Mouse (Mus musculus) inflammation-experienced regulatory T-cells, adult 6 months (primary cell): ENCODE measurements around the gene Sesn1. TPM values are rescaled to one million over a fixed set of nuclear protein-coding genes. Genes with fewer than 3 reads are reported as not detected.
A peak's percentile ranks its signal among the peaks of the same experiment; 100 is the strongest.
"Not testable (repeated sequence)": the region's sequence is repeated elsewhere in the genome, so short reads cannot be mapped to it uniquely, and the experiment has no call there.

Experiments used
- ATAC-seq: one replicate; pipeline ENCODE4 v1.8.0; 2017
- polyA plus RNA-seq, 3 experiments: library from polyadenylated mRNA; unstranded; fragments of 100-300 nt; shearing (Covaris generic); gene quantifications; one replicate each; pipeline ENCODE4 v1.2.1; 2017

Sesn1 gene
- polyA plus RNA-seq, 3 experiments from 2014 or later, result 30.3 to 78.4 (median 64.1) TPM

DNA sequence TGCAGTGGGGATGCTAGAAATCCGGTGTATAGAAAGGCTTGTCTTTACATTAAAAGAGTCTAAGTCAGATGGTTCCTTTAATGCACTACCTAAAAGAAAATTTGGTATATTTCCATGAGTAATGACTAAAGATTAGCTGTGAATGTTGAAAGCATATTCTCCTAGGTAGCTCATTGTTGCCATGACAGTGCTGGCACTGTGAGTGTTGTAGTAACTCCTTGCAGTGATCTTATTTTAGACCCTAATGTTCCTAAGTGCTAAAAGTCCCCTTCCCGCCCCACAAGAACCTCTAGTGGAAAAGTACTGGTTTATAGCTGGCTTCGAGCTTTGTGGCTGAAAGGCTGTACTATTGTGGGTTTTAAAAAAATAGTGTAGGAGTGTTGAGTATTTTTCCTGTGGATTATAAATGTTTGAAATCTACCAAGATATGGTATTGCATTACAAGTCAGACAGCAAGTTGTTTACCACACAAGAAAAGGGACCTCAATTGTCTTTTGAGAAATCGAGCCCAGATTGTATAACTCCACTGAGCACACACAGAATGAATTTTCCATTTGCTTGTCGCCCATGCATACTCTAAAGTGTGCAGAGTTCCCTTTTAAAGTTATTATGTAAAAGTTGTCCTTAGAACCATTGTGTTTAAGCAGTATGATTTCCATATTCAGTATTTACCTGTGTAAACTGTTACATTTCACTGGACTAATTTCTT is 13.0 kb downstream of the Sesn1 start:
- ATAC-seq, result peak; percentile 41

DNA sequence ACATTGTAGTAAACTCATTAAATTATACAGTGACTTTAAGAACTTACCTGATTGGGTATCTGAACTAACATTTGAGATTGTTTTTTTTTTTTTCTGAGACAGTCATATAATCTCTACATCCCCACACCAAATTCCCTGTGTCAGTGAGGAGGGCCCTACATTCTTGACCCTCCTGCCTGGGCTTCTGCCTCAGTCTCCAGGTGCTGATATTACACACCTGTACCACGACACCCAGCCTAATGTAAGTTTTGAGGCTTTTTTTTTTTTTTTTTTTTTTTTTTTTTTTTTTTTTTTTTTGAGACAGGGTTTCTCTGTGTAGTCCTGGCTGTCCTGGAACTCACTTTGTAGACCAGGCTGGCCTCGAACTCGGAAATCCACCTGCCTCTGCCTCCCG is 13.5 kb downstream of the Sesn1 start:
- not testable (repeated sequence) for ATAC-seq

DNA sequence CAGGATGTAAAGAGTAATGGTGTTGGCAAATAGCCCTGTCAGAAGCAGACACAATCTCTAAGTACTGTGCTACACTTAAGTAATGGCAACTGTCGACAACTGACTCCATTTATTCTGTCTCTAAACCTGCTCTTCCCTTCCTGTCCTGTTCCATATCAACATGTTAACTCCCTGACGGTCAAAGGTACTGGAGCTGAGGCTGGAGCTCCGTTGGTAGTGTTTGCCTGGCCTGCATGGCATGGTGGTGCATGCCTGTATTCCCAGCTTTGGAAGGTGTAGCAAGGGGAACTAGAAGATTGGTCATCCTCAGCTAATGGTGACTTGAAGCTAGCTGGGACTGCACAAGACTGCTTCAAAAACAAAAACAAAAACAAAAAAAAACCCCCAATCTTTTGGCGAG is 14.2 kb downstream of the Sesn1 start:
- ATAC-seq, result no peak

DNA sequence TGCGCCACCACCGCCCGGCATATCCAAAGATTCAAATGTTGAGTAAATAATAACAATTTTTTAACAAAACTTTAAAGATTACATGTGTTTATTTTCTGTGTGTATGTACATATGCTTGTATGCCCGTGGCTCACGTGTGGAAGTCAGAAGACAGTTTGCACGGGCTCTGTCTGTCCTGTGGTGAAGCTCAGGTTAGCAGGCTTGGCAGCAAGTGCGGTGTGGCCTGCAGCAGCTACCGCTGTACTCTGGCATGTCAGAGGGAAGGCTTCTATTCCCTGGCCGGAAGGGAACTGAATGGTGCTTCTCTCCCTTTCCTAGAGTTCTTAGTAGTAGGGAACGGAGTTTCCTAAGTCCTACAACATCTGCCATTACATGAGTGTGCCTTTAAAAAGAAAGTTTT is 15.3 kb downstream of the Sesn1 start:
- ATAC-seq, result no peak

DNA sequence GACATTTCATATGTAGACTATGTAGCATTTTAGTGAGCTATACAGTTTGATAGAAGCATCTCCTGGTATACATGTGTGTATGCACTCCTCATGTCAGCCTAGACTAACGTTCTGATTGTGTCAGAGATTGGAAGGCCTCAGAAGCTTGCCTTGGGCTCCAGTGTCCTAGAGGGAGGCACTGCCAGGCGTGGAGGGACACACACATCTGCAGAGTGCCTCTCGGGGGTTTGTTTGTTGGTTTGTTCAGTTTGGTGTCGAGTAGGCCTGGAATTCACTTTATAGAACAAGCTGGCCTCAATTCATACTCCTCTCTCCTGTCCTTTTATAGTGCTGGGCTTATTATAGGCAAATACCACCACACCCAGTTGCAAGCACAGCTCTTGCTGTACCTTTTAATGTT is 16.3 kb downstream of the Sesn1 start:
- no peak for ATAC-seq

DNA sequence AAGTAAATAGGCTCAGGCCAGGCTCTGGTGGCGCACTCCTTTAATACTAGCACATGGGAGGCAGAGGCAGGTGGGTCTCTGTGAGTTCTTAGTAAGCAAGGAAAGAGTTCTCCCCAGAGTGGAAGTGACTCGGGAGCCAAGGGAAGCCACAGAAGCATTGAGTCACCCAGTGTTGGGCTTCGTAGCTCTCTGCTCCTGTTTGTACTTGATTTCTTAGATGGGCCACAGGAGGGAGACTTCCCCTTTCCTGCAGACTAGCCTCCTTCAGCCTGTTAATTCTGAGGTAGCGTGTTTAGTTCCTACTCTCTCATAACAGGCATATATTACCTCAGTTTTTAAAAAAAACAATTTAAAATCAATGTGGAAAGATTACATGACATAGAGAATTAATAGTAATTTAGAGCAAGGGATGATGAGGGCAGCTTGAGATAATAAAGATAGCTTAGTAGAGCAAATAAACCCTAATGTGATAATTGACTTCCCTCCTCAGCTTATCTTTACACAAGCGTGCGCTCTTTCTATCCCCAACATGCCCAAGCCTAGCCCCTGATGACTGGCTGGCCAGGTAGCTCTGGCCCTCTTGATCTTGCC is 16.9 kb downstream of the Sesn1 start:
- no peak for ATAC-seq

DNA sequence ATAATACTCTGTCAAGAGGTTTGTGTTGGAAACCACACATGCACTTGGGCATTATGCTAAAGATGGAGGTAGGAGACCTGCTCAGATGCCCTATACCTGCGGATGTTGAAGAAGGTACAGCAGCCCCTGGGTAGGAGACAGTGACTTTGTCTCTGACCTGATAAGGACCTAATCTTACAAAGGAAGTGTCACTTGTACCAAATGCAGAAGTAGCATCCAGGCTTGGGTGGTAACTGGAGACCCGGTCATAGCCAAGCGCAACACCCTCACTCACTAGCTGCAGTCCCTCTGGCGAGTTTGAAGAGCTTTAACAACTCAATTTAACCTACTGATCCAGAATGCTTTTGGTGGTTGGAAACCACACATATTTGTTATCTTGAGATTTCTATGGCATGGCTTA is 18.0 kb downstream of the Sesn1 start:
- no peak for ATAC-seq

DNA sequence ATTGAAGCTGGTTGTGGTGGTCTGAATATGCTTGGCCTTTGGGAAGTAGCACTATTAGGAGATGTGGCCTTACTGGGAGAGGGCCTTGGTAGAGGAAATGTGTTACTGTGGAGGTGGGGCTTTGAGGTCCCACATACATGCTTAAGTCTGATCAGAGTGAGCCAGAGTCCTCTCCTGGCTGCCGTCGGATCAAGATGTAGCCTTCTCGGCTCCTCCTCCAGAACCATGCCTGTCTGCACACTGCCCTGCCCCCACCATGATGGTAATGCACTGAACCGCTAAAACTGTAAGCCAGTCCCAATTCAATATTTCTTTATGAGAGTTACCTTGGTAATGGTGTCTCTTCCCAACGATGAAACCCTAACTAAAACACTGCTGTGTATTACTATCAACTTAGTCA is 19.5 kb downstream of the Sesn1 start:
- no peak for ATAC-seq

DNA sequence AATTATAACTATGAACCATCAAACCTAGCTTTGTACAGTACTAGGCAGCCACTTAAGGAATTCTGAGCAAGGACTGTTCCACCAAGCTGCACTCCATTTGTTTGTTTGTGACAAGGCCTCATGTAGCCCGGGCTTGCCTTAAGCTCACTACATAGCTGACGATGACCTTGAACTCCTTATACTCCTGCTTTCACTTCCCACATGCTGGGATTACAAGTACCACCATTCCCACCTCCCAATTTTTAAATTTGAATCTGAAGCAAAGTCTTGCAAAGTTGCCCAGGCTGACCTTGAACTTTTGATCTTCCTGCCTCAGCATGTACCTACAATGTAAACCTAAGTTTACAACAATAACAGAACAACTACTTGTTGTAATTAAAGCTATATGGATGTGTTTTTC is 20.2 kb downstream of the Sesn1 start:
- ATAC-seq, result no peak

DNA sequence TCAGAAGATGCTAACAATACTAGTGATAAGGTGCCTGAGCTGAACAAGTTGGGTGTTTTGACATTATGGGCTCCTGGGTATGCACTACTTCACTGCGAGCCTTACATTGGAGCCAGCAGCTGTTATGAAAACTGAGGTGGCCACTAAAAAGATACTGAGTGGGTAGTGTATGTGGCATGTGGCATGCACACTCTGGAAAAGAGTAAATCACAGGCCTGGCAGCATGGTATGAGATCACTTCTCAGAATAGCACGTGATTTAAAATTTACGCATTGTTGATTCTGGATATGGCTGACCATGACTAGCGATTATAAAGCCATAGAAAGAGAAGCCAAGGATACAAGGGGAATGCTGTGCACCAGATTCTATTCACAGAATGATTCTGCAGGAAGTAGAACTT is 20.7 kb downstream of the Sesn1 start:
- no peak for ATAC-seq

DNA sequence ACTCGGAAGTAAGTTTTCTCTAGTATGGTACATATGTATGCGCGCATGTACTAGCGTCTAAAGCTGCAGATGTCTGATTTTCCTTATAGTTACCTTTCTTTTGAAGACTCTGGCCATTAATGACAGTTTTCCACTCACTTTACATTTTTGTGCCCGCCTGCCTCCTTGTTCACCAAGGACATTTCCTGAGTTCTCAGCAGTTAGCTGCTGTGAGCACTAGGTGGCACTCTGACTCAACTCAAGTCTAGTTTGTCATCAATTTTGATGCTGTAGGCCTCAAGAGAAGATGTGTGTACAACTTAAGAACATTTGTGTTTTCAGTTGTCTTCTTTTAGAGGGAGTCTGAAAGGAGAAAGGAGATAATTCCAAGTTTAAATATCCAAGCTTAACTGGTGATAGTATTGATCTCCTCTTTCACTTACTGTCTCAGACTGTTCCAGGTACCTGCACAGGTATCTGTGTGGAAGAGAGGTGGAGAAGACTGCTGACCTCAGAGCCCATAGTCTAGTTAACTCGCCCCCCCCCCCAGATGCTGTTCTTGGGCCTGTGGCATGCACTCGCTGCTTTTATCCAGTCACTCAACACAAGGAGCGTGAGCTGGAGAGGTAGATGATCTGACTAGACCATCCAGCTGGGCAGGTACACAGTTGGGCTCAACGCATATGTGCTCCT is 21.3 kb downstream of the Sesn1 start:
- peak; percentile 89 for ATAC-seq

DNA sequence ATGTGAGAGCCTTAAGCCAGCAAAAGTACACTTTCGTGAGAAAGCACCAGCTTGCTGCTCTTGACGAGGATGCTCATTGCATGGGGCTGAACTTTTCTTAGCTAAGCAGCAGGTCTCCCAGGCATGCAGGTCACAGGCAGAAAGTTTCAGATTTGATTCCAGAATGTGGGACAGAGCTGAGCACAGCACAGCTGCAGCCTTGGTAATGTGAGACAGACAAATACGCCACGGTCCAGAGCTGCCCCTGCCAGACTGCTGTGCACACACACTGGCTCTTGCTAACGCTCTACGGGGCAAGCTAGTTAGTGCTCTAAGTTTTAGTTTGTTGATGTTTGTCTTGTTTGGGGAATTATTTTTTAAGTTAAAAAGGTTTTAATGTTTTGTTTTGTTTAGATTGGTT is 22.5 kb downstream of the Sesn1 start:
- ATAC-seq, result no peak

DNA sequence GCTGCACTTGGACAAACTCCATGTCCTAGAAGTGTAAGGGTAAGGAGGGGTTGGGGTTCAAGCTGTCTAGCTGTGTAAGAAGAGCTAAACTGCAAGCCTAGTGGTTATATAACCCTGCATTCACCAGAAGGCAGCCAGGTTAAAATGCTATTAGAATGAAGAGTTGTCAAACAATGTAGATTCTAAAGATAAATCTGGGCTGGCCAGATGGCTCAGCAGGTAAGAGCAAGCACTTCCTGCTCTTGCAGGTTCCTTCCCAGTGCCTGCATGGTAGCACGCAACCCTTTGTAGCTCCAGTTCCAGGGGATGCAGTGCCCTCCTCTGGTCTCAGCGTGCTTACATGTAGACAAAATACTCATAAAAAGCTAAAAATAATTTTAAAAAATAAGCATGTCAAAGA is 24.4 kb downstream of the Sesn1 start:
- ATAC-seq, result no peak

DNA sequence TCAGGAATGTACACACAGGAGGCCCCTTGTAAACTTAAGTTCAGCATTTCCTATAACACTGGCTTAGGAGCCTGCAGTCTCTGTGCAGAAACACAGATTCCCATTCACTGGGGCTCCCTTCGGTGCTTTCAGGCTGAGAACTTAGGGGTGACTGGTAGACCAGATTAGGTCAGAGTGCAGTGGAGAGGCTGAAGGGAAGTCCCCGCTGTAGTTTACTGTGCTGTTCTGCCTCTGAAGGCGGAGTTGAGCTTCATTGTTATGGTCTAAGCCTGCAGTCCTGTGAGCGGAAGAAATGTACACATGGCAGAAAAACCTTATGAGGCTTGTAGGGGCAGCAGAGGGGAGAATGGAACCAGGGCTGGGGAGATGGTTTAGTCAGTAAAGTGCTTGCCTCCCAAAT is 29.2 kb downstream of the Sesn1 start:
- peak; percentile 94 for ATAC-seq

DNA sequence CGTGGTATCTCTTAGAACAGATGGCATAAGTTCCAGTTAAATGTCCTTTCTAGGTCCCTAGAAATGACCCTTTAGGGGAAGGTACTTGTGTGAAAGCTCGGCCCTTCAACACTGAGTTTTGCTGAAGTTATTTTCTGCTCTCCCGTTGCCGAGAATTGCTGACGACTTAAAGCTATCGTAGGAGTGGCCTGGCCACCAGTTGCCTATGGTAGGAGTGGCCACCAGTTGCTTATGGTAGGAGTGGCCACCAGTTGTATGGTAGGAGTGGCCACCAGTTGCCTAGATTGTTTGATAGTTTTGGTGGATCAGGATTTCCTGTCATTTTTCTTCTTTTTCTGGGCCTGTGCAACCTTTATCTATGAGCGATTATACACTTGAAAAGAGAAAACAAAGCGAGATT is 38.0 kb downstream of the Sesn1 start:
- ATAC-seq, result no peak

DNA sequence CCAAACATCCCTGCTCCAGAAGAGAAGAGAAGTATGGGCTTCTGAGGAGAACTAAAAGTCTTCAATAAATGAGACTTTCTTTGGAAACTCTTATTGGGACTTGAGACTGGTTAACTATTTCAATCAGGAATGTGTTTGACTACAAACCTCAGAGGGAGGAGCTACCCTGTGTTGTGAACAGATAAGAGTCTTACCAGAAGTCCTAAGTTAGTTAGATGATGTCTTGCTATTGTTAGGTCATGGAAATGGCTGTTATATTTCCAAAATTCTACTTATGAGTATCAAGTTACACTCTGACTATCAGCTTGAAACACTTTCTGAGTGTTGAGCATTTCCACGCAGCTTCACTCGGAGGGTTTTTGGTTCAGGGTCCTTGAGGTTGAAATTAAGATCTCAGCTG is 39.0 kb downstream of the Sesn1 start:
- no peak for ATAC-seq

DNA sequence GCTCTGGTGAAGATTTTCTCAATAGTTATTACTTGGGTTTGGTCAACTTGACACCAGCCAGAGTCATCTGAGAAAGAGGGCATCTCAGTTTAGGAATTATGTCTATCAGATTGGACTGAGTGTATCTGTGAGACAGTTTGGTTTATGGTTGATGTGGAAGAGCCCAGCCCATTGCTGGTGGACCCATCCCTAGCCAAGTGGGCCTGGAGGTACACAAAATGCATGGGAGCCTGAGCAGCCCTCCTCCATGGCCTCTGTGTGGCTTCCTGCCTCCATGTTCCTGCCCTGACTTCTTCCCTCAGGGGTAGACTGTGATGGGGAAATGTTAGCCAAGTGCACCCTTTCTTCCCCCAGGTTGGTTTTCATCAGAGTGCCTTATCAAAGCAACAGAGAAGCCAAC is 50.1 kb downstream of the Sesn1 start:
- ATAC-seq, result no peak

DNA sequence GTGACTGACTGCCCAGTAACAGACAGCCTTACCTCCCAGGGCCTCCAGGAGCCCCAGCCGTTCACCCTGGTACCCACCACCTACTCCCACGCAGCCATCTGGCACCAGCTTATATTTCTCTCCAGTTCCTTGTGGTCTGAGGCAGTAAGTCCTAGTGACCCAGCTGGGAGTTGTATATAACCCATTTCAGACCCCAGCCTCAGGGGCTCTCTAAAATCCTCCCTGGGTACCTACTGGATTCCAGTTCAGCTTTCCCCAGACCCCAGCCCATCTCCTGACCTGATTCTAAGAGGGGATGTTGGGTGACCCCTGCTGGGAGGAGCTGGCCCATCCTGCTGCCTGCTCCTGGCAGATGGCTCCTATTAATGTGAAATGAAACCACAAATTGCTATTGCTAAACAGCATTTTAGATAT is 50.5 kb downstream of the Sesn1 start:
- ATAC-seq, result no peak

DNA sequence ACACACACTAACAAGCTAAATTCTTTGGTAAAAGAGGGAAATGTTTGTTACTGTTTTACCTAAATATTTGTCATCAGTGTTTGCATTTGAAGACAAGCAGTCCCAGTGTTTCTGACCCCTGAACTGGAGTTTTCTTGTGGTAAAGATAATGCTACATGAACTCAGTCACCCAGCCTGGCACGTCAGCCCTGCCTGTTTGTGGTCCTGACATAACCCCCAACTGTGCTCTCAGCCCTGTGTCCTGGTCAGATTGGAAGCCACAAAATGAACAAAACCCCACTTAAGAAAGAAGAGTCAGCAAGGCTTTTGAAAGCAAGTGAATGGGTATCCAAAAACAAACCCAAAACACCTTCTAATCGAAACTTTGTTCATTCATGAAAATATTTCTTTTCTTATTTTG is 53.3 kb downstream of the Sesn1 start:
- ATAC-seq, result no peak

DNA sequence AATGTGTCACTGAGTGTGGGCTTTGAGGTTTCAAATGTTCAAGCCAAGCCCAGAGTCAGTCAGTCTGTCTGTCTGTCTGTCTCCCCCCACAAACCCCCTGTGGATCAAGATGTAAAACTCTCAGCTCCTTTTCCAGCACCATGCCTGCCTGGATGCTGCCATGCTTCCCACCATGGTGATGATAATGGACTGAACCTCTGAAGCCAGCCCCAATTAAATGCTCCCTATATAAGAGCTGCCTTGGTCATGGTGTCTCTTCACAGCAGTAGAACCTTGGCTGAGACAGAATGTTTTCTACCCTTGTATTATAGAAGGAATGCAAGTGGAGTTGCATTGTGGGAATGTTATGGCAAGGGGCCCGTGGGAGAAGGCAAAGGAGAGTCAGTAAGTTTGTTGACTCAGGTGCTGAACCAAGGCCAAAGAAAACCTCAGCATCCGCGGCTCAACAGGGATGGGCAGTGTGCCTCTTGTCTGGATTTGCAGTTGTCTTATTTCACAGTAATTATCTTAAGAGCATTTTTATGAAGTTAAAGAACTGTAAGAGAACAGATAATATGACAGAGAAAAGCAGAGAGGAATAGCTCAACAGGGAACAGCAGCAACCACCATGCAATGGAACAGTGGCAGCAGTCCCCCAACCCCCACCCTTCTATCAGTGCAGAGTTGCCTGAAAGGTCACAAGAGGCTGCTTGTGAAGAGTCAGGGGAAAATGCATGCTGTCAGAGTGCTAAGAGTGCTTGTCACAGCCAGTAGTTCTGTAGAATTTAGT is 56.5 kb downstream of the Sesn1 start:
- ATAC-seq, result no peak

DNA sequence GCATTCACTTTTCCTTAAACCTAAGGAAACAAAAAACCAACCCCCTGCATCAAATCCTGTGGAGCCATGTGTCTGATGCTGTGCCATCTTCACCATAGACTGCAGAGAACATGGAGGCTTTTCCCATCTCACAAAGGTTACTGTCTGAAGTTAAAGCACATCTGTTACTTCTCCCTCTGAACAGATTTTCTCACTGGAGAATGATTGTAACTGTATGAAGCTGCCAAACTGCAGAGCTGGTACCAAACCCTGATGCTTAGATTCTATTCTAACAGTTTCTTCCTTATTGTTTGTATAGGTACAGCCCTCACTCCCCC is 57.1 kb downstream of the Sesn1 start:
- ATAC-seq, result no peak

DNA sequence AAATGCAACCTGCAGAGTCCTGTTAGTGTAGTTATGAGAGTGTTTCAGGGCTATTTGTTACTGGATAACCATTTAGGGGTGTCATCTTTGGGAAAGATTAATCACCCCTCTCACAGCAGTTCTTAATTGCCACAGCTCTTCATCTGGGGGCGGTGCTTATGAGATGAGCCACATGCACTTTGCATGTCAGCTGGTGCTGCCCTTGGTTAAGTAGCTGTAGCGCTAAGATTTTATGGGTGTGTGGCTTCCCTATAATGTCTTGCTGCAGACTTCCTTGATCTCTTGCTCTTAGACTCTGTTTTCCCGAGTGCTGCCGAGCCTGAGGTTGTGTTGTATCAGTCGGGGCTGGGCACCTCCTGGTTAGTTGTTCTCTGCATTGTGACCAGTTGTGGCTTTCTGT is 58.2 kb downstream of the Sesn1 start:
- ATAC-seq, result peak; percentile 63

DNA sequence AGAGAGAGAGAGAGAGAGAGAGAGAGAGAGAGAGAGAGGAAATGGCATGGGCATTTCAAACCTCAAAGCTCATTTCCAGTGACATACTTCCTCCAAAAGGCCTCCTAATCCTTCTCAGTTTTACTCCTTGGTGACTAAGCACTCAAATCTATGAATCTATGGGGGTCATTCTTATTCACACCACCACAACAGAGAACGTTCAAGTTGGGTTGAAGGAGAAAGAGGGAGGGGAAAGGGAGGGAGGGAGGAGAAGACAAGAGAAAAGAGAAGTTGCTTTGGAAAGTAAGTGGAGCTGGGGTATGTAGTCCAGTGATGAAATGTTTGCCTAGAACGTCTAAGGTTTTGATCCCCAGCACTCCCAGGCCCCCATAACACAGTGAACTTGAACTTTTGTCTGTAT is 60.4 kb downstream of the Sesn1 start:
- no peak for ATAC-seq

DNA sequence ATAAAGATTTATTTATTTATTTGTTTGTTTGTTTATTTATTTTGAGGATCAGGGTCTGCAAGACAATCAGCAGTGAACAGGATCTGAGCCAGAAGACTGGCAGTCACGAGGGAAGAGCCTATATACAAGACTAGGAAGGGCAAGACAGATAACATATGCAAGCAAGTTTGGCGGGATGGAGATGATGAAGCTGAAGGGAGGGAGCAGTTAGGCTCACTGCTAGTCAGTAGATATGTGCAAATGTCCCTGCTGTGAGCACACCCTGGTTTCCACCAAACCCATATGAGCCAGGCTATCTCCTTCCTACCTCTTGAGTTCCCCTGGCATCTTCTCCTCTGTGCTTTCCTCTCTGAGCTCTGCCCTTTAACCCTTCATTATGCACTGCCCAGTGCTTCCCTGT is 61.8 kb downstream of the Sesn1 start:
- no peak for ATAC-seq
